Mouse (Mus musculus) lung, postnatal 0 days (tissue): Measurements from ENCODE around the gene Plek2.

ENCODE experiments used
- CTCF ChIP-seq: IDR thresholded peaks from 2 replicates; pipeline ENCODE4 v1.5.1; 2016; ENCODE audit warnings: antibody characterized with exemption, mild to moderate bottlenecking
- EP300 ChIP-seq: IDR thresholded peaks from 2 replicates; pipeline ENCODE4 v1.6.1; 2016; ENCODE audit warnings: antibody characterized with exemption, mild to moderate bottlenecking, control low read depth

DNA sequence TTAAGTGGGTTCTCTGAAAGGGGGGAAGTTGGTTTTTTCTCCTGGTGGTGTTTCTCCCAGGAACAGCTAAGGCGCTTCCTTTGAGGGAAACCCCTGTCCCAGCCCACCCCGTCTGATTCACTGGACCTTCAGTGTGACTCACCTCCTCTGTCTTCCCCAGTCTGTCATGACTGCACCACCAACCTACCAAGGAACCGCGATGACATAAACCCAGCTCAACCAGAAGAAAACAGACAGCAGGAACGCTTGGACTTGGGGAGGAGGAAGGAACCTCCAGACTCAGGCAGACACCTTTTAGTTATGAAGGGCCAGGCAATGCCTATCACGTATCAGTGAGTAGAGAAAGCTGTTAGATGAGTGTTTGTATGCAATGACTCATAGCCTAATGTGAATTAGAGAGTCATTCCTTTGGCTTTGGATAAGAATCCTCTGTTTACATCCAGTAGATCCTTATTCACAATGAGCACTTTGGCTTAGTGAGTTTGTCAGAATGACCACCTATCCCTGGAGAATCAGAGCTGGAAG lies 1.4 kb upstream of the Plek2 start:
- no peak for TF ChIP-seq CTCF
- no peak for TF ChIP-seq EP300
